Mouse (Mus musculus): ENCODE data around the gene 1700001P01Rik.

- TF ChIP-seq GATA1 (IDR thresholded peaks at IDR 0.05; ENCODE audit: borderline replicate concordance, low read length): no peak
- TF ChIP-seq FLI1 (IDR thresholded peaks at IDR 0.05; ENCODE audit: low read length): no peak
Observed at GRCm38 (mm10) chr11:97818003-97818402, 42.3 kb upstream of the 1700001P01Rik start.
